Mouse (Mus musculus): Measurements from ENCODE around the gene Them4. TPM values are rescaled to one million over a fixed set of nuclear protein-coding genes. Genes with fewer than 3 reads are reported as not detected.

Them4 gene
- polyA plus RNA-seq, 1 experiment from 2014 or later: 10.2 TPM

- H3K4me3 ChIP-seq (ENCODE audit: low read depth, low read length): peak within 1 kb of the TSS; percentile 47
- peak within 1 kb of the TSS; percentile 82 for H3K9ac ChIP-seq (ENCODE audit: low read length)
- peak within 1 kb of the TSS; percentile 86 for H3K4me2 ChIP-seq (replicated peaks; ENCODE audit: low read depth)
- 61% methylated on average over 7 of the region's 7 CpGs for WGBS
- H3K4me1 ChIP-seq (replicated peaks; ENCODE audit: control insufficient read depth, insufficient read depth): peaks cover 3% of the 10 kb centered on the region
- DNase-seq (ENCODE audit: low spot score) (peak; percentile 32), ATAC-seq (ENCODE audit: low FRiP score, low TSS enrichment) (peak; percentile 30; the same call in 1 of the 2 replicates)
- 0 out of 2 replicates have a peak within 1 kb of the TSS, but pooled peaks have one; percentile 24 for H3K27ac ChIP-seq (replicated peaks)
- no peak for TF ChIP-seq CTCF (IDR thresholded peaks at IDR 0.05; ENCODE audit: low read depth)
- no peaks in the 10 kb centered on the region for H3K27me3 ChIP-seq (ENCODE audit: control insufficient read depth, insufficient read depth, low read length)
- H3K9me3 ChIP-seq (ENCODE audit: control insufficient read depth, low read length): no peaks in the 10 kb centered on the region
- H3K36me3 ChIP-seq (ENCODE audit: control insufficient read depth, insufficient read depth, low read length): no peaks in the 10 kb centered on the region
Observed at GRCm38 (mm10) chr3:94362138-94362537, 52.2 kb downstream of the Them4 start, which contains the start of gene C2cd4d. Gene C2cd4d, plus strand, starts transcription at chr3:94362438.

GRCm38 (mm10) chr3:94363291-94364153 is 53.6 kb downstream of the Them4 start:
- Histone ChIP-seq H3K36me3 (ENCODE audit: control insufficient read depth, insufficient read depth, low read length) (no peaks in the 10 kb centered on the region), H3K9ac (ENCODE audit: low read length) (peak overlapping the region; percentile 82), H3K27me3 (ENCODE audit: control insufficient read depth, insufficient read depth, low read length) (no peaks in the 10 kb centered on the region), H3K27ac (replicated peaks) (peak overlapping the region; percentile 56), H3K4me2 (replicated peaks; ENCODE audit: low read depth) (peak overlapping the region; percentile 86), H3K9me3 (ENCODE audit: control insufficient read depth, low read length) (no peaks in the 10 kb centered on the region), H3K4me1 (replicated peaks; ENCODE audit: control insufficient read depth, insufficient read depth) (peaks cover 3% of the 10 kb centered on the region), H3K4me3 (ENCODE audit: low read depth, low read length) (peak overlapping the region; percentile 47)
- DNase-seq (ENCODE audit: low spot score) (peak; percentile 67), ATAC-seq (ENCODE audit: low FRiP score, low TSS enrichment) (peak; percentile 25)
- no peak for TF ChIP-seq EP300 (optimal IDR thresholded peaks at IDR 0.05)
- no peak for TF ChIP-seq CTCF (IDR thresholded peaks at IDR 0.05; ENCODE audit: low read depth)
- WGBS: 6% methylated on average over 96 of the region's 97 CpGs

- ATAC-seq (ENCODE audit: low FRiP score, low TSS enrichment): 0 out of 2 replicates have a peak, but pooled peaks have one; percentile 5
- 10% methylated on average over 23 of the region's 23 CpGs for WGBS
Observed at GRCm38 (mm10) chr3:94364154-94364526, 54.3 kb downstream of the Them4 start.

GRCm38 (mm10) chr3:94366761-94367160 is 56.9 kb downstream of the Them4 start:
- no peak for TF ChIP-seq EP300 (optimal IDR thresholded peaks at IDR 0.05)
- TF ChIP-seq CTCF (IDR thresholded peaks at IDR 0.05; ENCODE audit: low read depth): peak; percentile 96

More at GRCm38 (mm10) chr3:94364154-94364526, 54.3 kb downstream of the Them4 start:
- Histone ChIP-seq H3K27me3 (ENCODE audit: control insufficient read depth, insufficient read depth, low read length) (no peaks in the 10 kb centered on the region), H3K4me1 (replicated peaks; ENCODE audit: control insufficient read depth, insufficient read depth) (peaks cover 3% of the 10 kb centered on the region), H3K9me3 (ENCODE audit: control insufficient read depth, low read length) (no peaks in the 10 kb centered on the region), H3K36me3 (ENCODE audit: control insufficient read depth, insufficient read depth, low read length) (no peaks in the 10 kb centered on the region), H3K4me3 (ENCODE audit: low read depth, low read length) (peak overlapping the region; percentile 47), H3K27ac (replicated peaks) (peak overlapping the region; percentile 56), H3K9ac (ENCODE audit: low read length) (peak overlapping the region; percentile 82), H3K4me2 (replicated peaks; ENCODE audit: low read depth) (peak overlapping the region; percentile 86)
- no peak for DNase-seq (ENCODE audit: low spot score)
- TF ChIP-seq CTCF (IDR thresholded peaks at IDR 0.05; ENCODE audit: low read depth) (no peak), EP300 (optimal IDR thresholded peaks at IDR 0.05) (no peak)

GRCm38 (mm10) chr3:94367511-94367910 is 57.6 kb downstream of the Them4 start:
- ATAC-seq (ENCODE audit: low FRiP score, low TSS enrichment): no peak
- no peak overlapping the region for H3K27ac ChIP-seq (replicated peaks)
- H3K4me1 ChIP-seq (replicated peaks; ENCODE audit: control insufficient read depth, insufficient read depth): peaks cover 3% of the 10 kb centered on the region; the same call in 1 of the 2 replicates
- no peaks in the 10 kb centered on the region for H3K9me3 ChIP-seq (ENCODE audit: control insufficient read depth, low read length)
- H3K4me3 ChIP-seq (ENCODE audit: low read depth, low read length): no peak overlapping the region
- DNase-seq (ENCODE audit: low spot score): peak; percentile 42
- 56% methylated on average over 6 of the region's 6 CpGs for WGBS
- no peaks in the 10 kb centered on the region for H3K36me3 ChIP-seq (ENCODE audit: control insufficient read depth, insufficient read depth, low read length)
- H3K27me3 ChIP-seq (ENCODE audit: control insufficient read depth, insufficient read depth, low read length): no peaks in the 10 kb centered on the region
- no peak overlapping the region for H3K9ac ChIP-seq (ENCODE audit: low read length)
- TF ChIP-seq EP300 (optimal IDR thresholded peaks at IDR 0.05) (no peak), CTCF (IDR thresholded peaks at IDR 0.05; ENCODE audit: low read depth) (no peak)
- no peak overlapping the region for H3K4me2 ChIP-seq (replicated peaks; ENCODE audit: low read depth)

More at GRCm38 (mm10) chr3:94366761-94367160, 56.9 kb downstream of the Them4 start:
- Histone ChIP-seq H3K9me3 (ENCODE audit: control insufficient read depth, low read length) (no peaks in the 10 kb centered on the region), H3K27ac (replicated peaks) (no peak overlapping the region), H3K4me1 (replicated peaks; ENCODE audit: control insufficient read depth, insufficient read depth) (peaks cover 3% of the 10 kb centered on the region; the same call in 1 of the 2 replicates), H3K9ac (ENCODE audit: low read length) (no peak overlapping the region), H3K4me2 (replicated peaks; ENCODE audit: low read depth) (no peak overlapping the region), H3K27me3 (ENCODE audit: control insufficient read depth, insufficient read depth, low read length) (no peaks in the 10 kb centered on the region), H3K4me3 (ENCODE audit: low read depth, low read length) (no peak overlapping the region), H3K36me3 (ENCODE audit: control insufficient read depth, insufficient read depth, low read length) (no peaks in the 10 kb centered on the region)
- WGBS: 6% methylated on average over 3 of the region's 3 CpGs
- ATAC-seq (ENCODE audit: low FRiP score, low TSS enrichment): peak; percentile 49
- peak; percentile 86 for DNase-seq (ENCODE audit: low spot score)

GRCm38 (mm10) chr3:94368631-94369030 is 58.7 kb downstream of the Them4 start:
- Histone ChIP-seq H3K9me3 (ENCODE audit: control insufficient read depth, low read length) (no peaks in the 10 kb centered on the region), H3K27me3 (ENCODE audit: control insufficient read depth, insufficient read depth, low read length) (no peaks in the 10 kb centered on the region), H3K9ac (ENCODE audit: low read length) (no peak overlapping the region), H3K27ac (replicated peaks) (no peak overlapping the region), H3K36me3 (ENCODE audit: control insufficient read depth, insufficient read depth, low read length) (no peaks in the 10 kb centered on the region), H3K4me3 (ENCODE audit: low read depth, low read length) (no peak overlapping the region), H3K4me1 (replicated peaks; ENCODE audit: control insufficient read depth, insufficient read depth) (peaks cover 3% of the 10 kb centered on the region; the same call in 1 of the 2 replicates), H3K4me2 (replicated peaks; ENCODE audit: low read depth) (no peak overlapping the region)
- ATAC-seq (ENCODE audit: low FRiP score, low TSS enrichment) (no peak), DNase-seq (ENCODE audit: low spot score) (no peak)
- 70% methylated on average over 6 of the region's 6 CpGs for WGBS
- TF ChIP-seq EP300 (optimal IDR thresholded peaks at IDR 0.05) (no peak), CTCF (IDR thresholded peaks at IDR 0.05; ENCODE audit: low read depth) (no peak)
